Mouse (Mus musculus): ENCODE measurements around the gene Hdgfl2. TPM values are rescaled to one million over a fixed set of nuclear protein-coding genes. Genes with fewer than 3 reads are reported as not detected.
A peak's percentile ranks its signal among the peaks of the same experiment; 100 is the strongest.

The Hdgfl2 gene
- polyA plus RNA-seq, 1 experiment from 2014 or later: 38.4 TPM

GRCm38 (mm10) chr17:56109219-56110051 lies 30.0 kb downstream of the Hdgfl2 start, which contains the start of gene Plin4:
Plin4 (minus strand) TSS chr17:56109803.
- Histone ChIP-seq H3K9me3 (ENCODE audit: control insufficient read depth, low read length) (no peaks in the 10 kb centered on the region), H3K27ac (replicated peaks) (peak within 1 kb of the TSS; percentile 24; the same call in 1 of the 2 replicates), H3K9ac (ENCODE audit: low read length) (peak within 1 kb of the TSS; percentile 38; the same call in 1 of the 2 replicates), H3K4me1 (replicated peaks; ENCODE audit: control insufficient read depth, insufficient read depth) (no peaks in the 10 kb centered on the region), H3K36me3 (ENCODE audit: control insufficient read depth, insufficient read depth, low read length) (no peaks in the 10 kb centered on the region), H3K4me2 (replicated peaks; ENCODE audit: low read depth) (peak within 1 kb of the TSS; percentile 31), H3K27me3 (ENCODE audit: control insufficient read depth, insufficient read depth, low read length) (no peaks in the 10 kb centered on the region), H3K4me3 (ENCODE audit: low read depth, low read length) (peak within 1 kb of the TSS; percentile 15; the same call in 1 of the 2 replicates)
- ATAC-seq (ENCODE audit: low FRiP score, low TSS enrichment): peak; percentile 73
- WGBS: 52% methylated on average over 7 of the region's 10 CpGs
- TF ChIP-seq EP300 (optimal IDR thresholded peaks at IDR 0.05): no peak
- no peak for TF ChIP-seq CTCF (IDR thresholded peaks at IDR 0.05; ENCODE audit: low read depth)
- DNase-seq (ENCODE audit: low spot score): peak; percentile 58

- 70% methylated on average over 4 of the region's 4 CpGs for WGBS
- Histone ChIP-seq H3K4me3 (ENCODE audit: low read depth, low read length) (no peak overlapping the region), H3K27ac (replicated peaks) (no peak overlapping the region), H3K36me3 (ENCODE audit: control insufficient read depth, insufficient read depth, low read length) (no peaks in the 10 kb centered on the region), H3K9ac (ENCODE audit: low read length) (no peak overlapping the region), H3K27me3 (ENCODE audit: control insufficient read depth, insufficient read depth, low read length) (no peaks in the 10 kb centered on the region), H3K4me1 (replicated peaks; ENCODE audit: control insufficient read depth, insufficient read depth) (no peaks in the 10 kb centered on the region), H3K9me3 (ENCODE audit: control insufficient read depth, low read length) (no peaks in the 10 kb centered on the region), H3K4me2 (replicated peaks; ENCODE audit: low read depth) (no peak overlapping the region)
- ATAC-seq (ENCODE audit: low FRiP score, low TSS enrichment) (no peak), DNase-seq (ENCODE audit: low spot score) (no peak)
- TF ChIP-seq EP300 (optimal IDR thresholded peaks at IDR 0.05): no peak
- no peak for TF ChIP-seq CTCF (IDR thresholded peaks at IDR 0.05; ENCODE audit: low read depth)
Observed at GRCm38 (mm10) chr17:56110571-56110970, 31.1 kb downstream of the Hdgfl2 start.

GRCm38 (mm10) chr17:56111021-56111420 lies 31.6 kb downstream of the Hdgfl2 start:
- Histone ChIP-seq H3K36me3 (ENCODE audit: control insufficient read depth, insufficient read depth, low read length) (no peaks in the 10 kb centered on the region), H3K9ac (ENCODE audit: low read length) (no peak overlapping the region), H3K4me2 (replicated peaks; ENCODE audit: low read depth) (no peak overlapping the region), H3K4me1 (replicated peaks; ENCODE audit: control insufficient read depth, insufficient read depth) (no peaks in the 10 kb centered on the region), H3K27me3 (ENCODE audit: control insufficient read depth, insufficient read depth, low read length) (no peaks in the 10 kb centered on the region), H3K27ac (replicated peaks) (no peak overlapping the region), H3K9me3 (ENCODE audit: control insufficient read depth, low read length) (no peaks in the 10 kb centered on the region), H3K4me3 (ENCODE audit: low read depth, low read length) (no peak overlapping the region)
- DNase-seq (ENCODE audit: low spot score) (no peak), ATAC-seq (ENCODE audit: low FRiP score, low TSS enrichment) (no peak)
- WGBS: 47% methylated on average over 1 of the region's 1 CpGs
- TF ChIP-seq EP300 (optimal IDR thresholded peaks at IDR 0.05): no peak
- no peak for TF ChIP-seq CTCF (IDR thresholded peaks at IDR 0.05; ENCODE audit: low read depth)

- no peak overlapping the region for H3K4me2 ChIP-seq (replicated peaks; ENCODE audit: low read depth)
- H3K4me1 ChIP-seq (replicated peaks; ENCODE audit: control insufficient read depth, insufficient read depth): no peaks in the 10 kb centered on the region
- ATAC-seq (ENCODE audit: low FRiP score, low TSS enrichment): no peak
- H3K4me3 ChIP-seq (ENCODE audit: low read depth, low read length): no peak overlapping the region
- H3K27me3 ChIP-seq (ENCODE audit: control insufficient read depth, insufficient read depth, low read length): no peaks in the 10 kb centered on the region
- H3K27ac ChIP-seq (replicated peaks): no peak overlapping the region
- TF ChIP-seq EP300 (optimal IDR thresholded peaks at IDR 0.05) (no peak), CTCF (IDR thresholded peaks at IDR 0.05; ENCODE audit: low read depth) (peak; percentile 88)
- 53% methylated on average over 5 of the region's 5 CpGs for WGBS
- DNase-seq (ENCODE audit: low spot score): peak; percentile 69
- no peak overlapping the region for H3K9ac ChIP-seq (ENCODE audit: low read length)
- no peaks in the 10 kb centered on the region for H3K36me3 ChIP-seq (ENCODE audit: control insufficient read depth, insufficient read depth, low read length)
- no peaks in the 10 kb centered on the region for H3K9me3 ChIP-seq (ENCODE audit: control insufficient read depth, low read length)
Observed at GRCm38 (mm10) chr17:56111864-56112263, 32.4 kb downstream of the Hdgfl2 start.

- Histone ChIP-seq H3K27ac (replicated peaks) (no peak overlapping the region), H3K27me3 (ENCODE audit: control insufficient read depth, insufficient read depth, low read length) (no peaks in the 10 kb centered on the region), H3K4me2 (replicated peaks; ENCODE audit: low read depth) (no peak overlapping the region), H3K9ac (ENCODE audit: low read length) (no peak overlapping the region), H3K4me1 (replicated peaks; ENCODE audit: control insufficient read depth, insufficient read depth) (no peaks in the 10 kb centered on the region; the same call in 1 of the 2 replicates), H3K4me3 (ENCODE audit: low read depth, low read length) (no peak overlapping the region), H3K36me3 (ENCODE audit: control insufficient read depth, insufficient read depth, low read length) (no peaks in the 10 kb centered on the region), H3K9me3 (ENCODE audit: control insufficient read depth, low read length) (no peaks in the 10 kb centered on the region)
- WGBS: 78% methylated on average over 3 of the region's 3 CpGs
- ATAC-seq (ENCODE audit: low FRiP score, low TSS enrichment): no peak
- DNase-seq (ENCODE audit: low spot score): no peak
- TF ChIP-seq EP300 (optimal IDR thresholded peaks at IDR 0.05) (no peak), CTCF (IDR thresholded peaks at IDR 0.05; ENCODE audit: low read depth) (no peak)
Observed at GRCm38 (mm10) chr17:56112743-56113142, 33.3 kb downstream of the Hdgfl2 start.

- Histone ChIP-seq H3K4me1 (replicated peaks; ENCODE audit: control insufficient read depth, insufficient read depth) (no peaks in the 10 kb centered on the region; the same call in 1 of the 2 replicates), H3K4me2 (replicated peaks; ENCODE audit: low read depth) (no peak overlapping the region), H3K9ac (ENCODE audit: low read length) (no peak overlapping the region), H3K27ac (replicated peaks) (no peak overlapping the region), H3K27me3 (ENCODE audit: control insufficient read depth, insufficient read depth, low read length) (peaks cover 4% of the 10 kb centered on the region; the same call in 1 of the 2 replicates), H3K4me3 (ENCODE audit: low read depth, low read length) (no peak overlapping the region), H3K9me3 (ENCODE audit: control insufficient read depth, low read length) (no peaks in the 10 kb centered on the region), H3K36me3 (ENCODE audit: control insufficient read depth, insufficient read depth, low read length) (no peaks in the 10 kb centered on the region)
- ATAC-seq (ENCODE audit: low FRiP score, low TSS enrichment): no peak
- whole genome bisulfite sequencing: 73% methylated on average over 10 of the region's 10 CpGs
- TF ChIP-seq EP300 (optimal IDR thresholded peaks at IDR 0.05) (no peak), CTCF (IDR thresholded peaks at IDR 0.05; ENCODE audit: low read depth) (no peak)
- DNase-seq (ENCODE audit: low spot score): no peak
Observed at GRCm38 (mm10) chr17:56116193-56116592, 36.8 kb downstream of the Hdgfl2 start.

Data from stomach, postnatal 0 days (tissue).